Mouse (Mus musculus): ENCODE measurements around the gene Atrn. TPM values are rescaled to one million over a fixed set of nuclear protein-coding genes. Genes with fewer than 3 reads are reported as not detected.

The Atrn gene
- polyA plus RNA-seq, 1 experiment from 2014 or later, result 24.7 TPM

GRCm38 (mm10) chr2:131054646-131055264, 148.5 kb downstream of the Atrn start:
- peaks cover 12% of the 10 kb centered on the region for H3K4me1 ChIP-seq (ENCODE audit: control insufficient read depth, insufficient read depth, low read length)
- WGBS, result 3% methylated on average over 21 of the region's 21 CpGs
- ATAC-seq (ENCODE audit: low read depth), result peak; percentile 21; the same call in 1 of the 2 replicates
- H3K4me2 ChIP-seq (ENCODE audit: low read depth, low read length), result peak overlapping the region; percentile 51
- H3K36me3 ChIP-seq (ENCODE audit: control insufficient read depth, insufficient read depth, low read length), result no peaks in the 10 kb centered on the region
- H3K27ac ChIP-seq (ENCODE audit: low read depth, low read length), result no peak overlapping the region
- H3K27me3 ChIP-seq (ENCODE audit: control insufficient read depth, insufficient read depth, low read length), result peaks cover 31% of the 10 kb centered on the region
- 0 out of 2 replicates have a peak overlapping the region, but pooled peaks have one; percentile 21 for H3K9ac ChIP-seq (replicated peaks; ENCODE audit: low read depth, low read length)
- no peaks in the 10 kb centered on the region for H3K9me3 ChIP-seq (ENCODE audit: control insufficient read depth, low read length)
- H3K4me3 ChIP-seq (ENCODE audit: low read depth, low read length), result peak overlapping the region; percentile 23

GRCm38 (mm10) chr2:131055631-131056030, 149.3 kb downstream of the Atrn start:
- Histone ChIP-seq H3K4me3 (ENCODE audit: low read depth, low read length) (no peak overlapping the region), H3K9ac (replicated peaks; ENCODE audit: low read depth, low read length) (no peak overlapping the region), H3K9me3 (ENCODE audit: control insufficient read depth, low read length) (no peaks in the 10 kb centered on the region), H3K27ac (ENCODE audit: low read depth, low read length) (no peak overlapping the region), H3K27me3 (ENCODE audit: control insufficient read depth, insufficient read depth, low read length) (peaks cover 31% of the 10 kb centered on the region), H3K4me2 (ENCODE audit: low read depth, low read length) (no peak overlapping the region), H3K4me1 (ENCODE audit: control insufficient read depth, insufficient read depth, low read length) (peaks cover 12% of the 10 kb centered on the region), H3K36me3 (ENCODE audit: control insufficient read depth, insufficient read depth, low read length) (no peaks in the 10 kb centered on the region)
- no peak for ATAC-seq (ENCODE audit: low read depth)
- WGBS, result 2% methylated on average over 10 of the region's 10 CpGs

GRCm38 (mm10) chr2:131056191-131056590, 149.9 kb downstream of the Atrn start:
- H3K27ac ChIP-seq (ENCODE audit: low read depth, low read length), result no peak overlapping the region
- H3K9me3 ChIP-seq (ENCODE audit: control insufficient read depth, low read length), result no peaks in the 10 kb centered on the region
- no peak overlapping the region for H3K9ac ChIP-seq (replicated peaks; ENCODE audit: low read depth, low read length)
- H3K4me1 ChIP-seq (ENCODE audit: control insufficient read depth, insufficient read depth, low read length), result peaks cover 12% of the 10 kb centered on the region
- H3K4me3 ChIP-seq (ENCODE audit: low read depth, low read length), result no peak overlapping the region
- no peak overlapping the region for H3K4me2 ChIP-seq (ENCODE audit: low read depth, low read length)
- peaks cover 31% of the 10 kb centered on the region for H3K27me3 ChIP-seq (ENCODE audit: control insufficient read depth, insufficient read depth, low read length)
- ATAC-seq (ENCODE audit: low read depth), result peak; percentile 39; the same call in 1 of the 2 replicates
- no peaks in the 10 kb centered on the region for H3K36me3 ChIP-seq (ENCODE audit: control insufficient read depth, insufficient read depth, low read length)
- 2% methylated on average over 10 of the region's 10 CpGs for WGBS

- H3K9me3 ChIP-seq (ENCODE audit: control insufficient read depth, low read length), result no peaks in the 10 kb centered on the region
- no peak for ATAC-seq (ENCODE audit: low read depth)
- no peak overlapping the region for H3K4me3 ChIP-seq (ENCODE audit: low read depth, low read length)
- H3K27ac ChIP-seq (ENCODE audit: low read depth, low read length), result no peak overlapping the region
- H3K4me1 ChIP-seq (ENCODE audit: control insufficient read depth, insufficient read depth, low read length), result peaks cover 13% of the 10 kb centered on the region
- no peaks in the 10 kb centered on the region for H3K36me3 ChIP-seq (ENCODE audit: control insufficient read depth, insufficient read depth, low read length)
- H3K4me2 ChIP-seq (ENCODE audit: low read depth, low read length), result no peak overlapping the region
- WGBS, result 93% methylated on average over 8 of the region's 8 CpGs
- H3K27me3 ChIP-seq (ENCODE audit: control insufficient read depth, insufficient read depth, low read length), result peaks cover 16% of the 10 kb centered on the region
- no peak overlapping the region for H3K9ac ChIP-seq (replicated peaks; ENCODE audit: low read depth, low read length)
Observed at GRCm38 (mm10) chr2:131058672-131059071, 152.4 kb downstream of the Atrn start.

GRCm38 (mm10) chr2:131059377-131059776, 153.1 kb downstream of the Atrn start:
- no peak overlapping the region for H3K27ac ChIP-seq (ENCODE audit: low read depth, low read length)
- H3K4me1 ChIP-seq (ENCODE audit: control insufficient read depth, insufficient read depth, low read length), result peaks cover 6% of the 10 kb centered on the region
- ATAC-seq (ENCODE audit: low read depth), result no peak
- no peak overlapping the region for H3K9ac ChIP-seq (replicated peaks; ENCODE audit: low read depth, low read length)
- no peaks in the 10 kb centered on the region for H3K9me3 ChIP-seq (ENCODE audit: control insufficient read depth, low read length)
- 54% methylated on average over 1 of the region's 1 CpGs for WGBS
- no peak overlapping the region for H3K4me3 ChIP-seq (ENCODE audit: low read depth, low read length)
- H3K36me3 ChIP-seq (ENCODE audit: control insufficient read depth, insufficient read depth, low read length), result no peaks in the 10 kb centered on the region
- no peak overlapping the region for H3K4me2 ChIP-seq (ENCODE audit: low read depth, low read length)
- peaks cover 9% of the 10 kb centered on the region for H3K27me3 ChIP-seq (ENCODE audit: control insufficient read depth, insufficient read depth, low read length)

GRCm38 (mm10) chr2:131059781-131060540, 153.7 kb downstream of the Atrn start:
- peaks cover 3% of the 10 kb centered on the region for H3K27me3 ChIP-seq (ENCODE audit: control insufficient read depth, insufficient read depth, low read length)
- no peak for ATAC-seq (ENCODE audit: low read depth)

GRCm38 (mm10) chr2:131060784-131061183, 154.5 kb downstream of the Atrn start:
- no peaks in the 10 kb centered on the region for H3K27me3 ChIP-seq (ENCODE audit: control insufficient read depth, insufficient read depth, low read length)
- WGBS, result 59% methylated on average over 6 of the region's 6 CpGs

More at GRCm38 (mm10) chr2:131059781-131060540, 153.7 kb downstream of the Atrn start:
- H3K9ac ChIP-seq (replicated peaks; ENCODE audit: low read depth, low read length), result no peak overlapping the region
- H3K36me3 ChIP-seq (ENCODE audit: control insufficient read depth, insufficient read depth, low read length), result no peaks in the 10 kb centered on the region
- no peak overlapping the region for H3K4me2 ChIP-seq (ENCODE audit: low read depth, low read length)
- H3K27ac ChIP-seq (ENCODE audit: low read depth, low read length), result no peak overlapping the region
- no peak overlapping the region for H3K4me3 ChIP-seq (ENCODE audit: low read depth, low read length)
- no peaks in the 10 kb centered on the region for H3K9me3 ChIP-seq (ENCODE audit: control insufficient read depth, low read length)
- H3K4me1 ChIP-seq (ENCODE audit: control insufficient read depth, insufficient read depth, low read length), result 0 out of 2 replicates have a peak, but pooled peaks cover 4% of the 10 kb centered on the region
- 56% methylated on average over 9 of the region's 9 CpGs for WGBS

GRCm38 (mm10) chr2:131061607-131062006, 155.3 kb downstream of the Atrn start:
- 0 out of 2 replicates have a peak, but pooled peaks cover 4% of the 10 kb centered on the region for H3K4me1 ChIP-seq (ENCODE audit: control insufficient read depth, insufficient read depth, low read length)
- H3K4me2 ChIP-seq (ENCODE audit: low read depth, low read length), result no peak overlapping the region
- no peak for ATAC-seq (ENCODE audit: low read depth)
- no peaks in the 10 kb centered on the region for H3K36me3 ChIP-seq (ENCODE audit: control insufficient read depth, insufficient read depth, low read length)
- no peaks in the 10 kb centered on the region for H3K9me3 ChIP-seq (ENCODE audit: control insufficient read depth, low read length)
- H3K27me3 ChIP-seq (ENCODE audit: control insufficient read depth, insufficient read depth, low read length), result no peaks in the 10 kb centered on the region
- no peak overlapping the region for H3K27ac ChIP-seq (ENCODE audit: low read depth, low read length)
- H3K9ac ChIP-seq (replicated peaks; ENCODE audit: low read depth, low read length), result no peak overlapping the region
- 85% methylated on average over 5 of the region's 5 CpGs for WGBS
- no peak overlapping the region for H3K4me3 ChIP-seq (ENCODE audit: low read depth, low read length)

More at GRCm38 (mm10) chr2:131060784-131061183, 154.5 kb downstream of the Atrn start:
- no peak overlapping the region for H3K4me3 ChIP-seq (ENCODE audit: low read depth, low read length)
- H3K9me3 ChIP-seq (ENCODE audit: control insufficient read depth, low read length), result no peaks in the 10 kb centered on the region
- no peaks in the 10 kb centered on the region for H3K36me3 ChIP-seq (ENCODE audit: control insufficient read depth, insufficient read depth, low read length)
- no peak overlapping the region for H3K9ac ChIP-seq (replicated peaks; ENCODE audit: low read depth, low read length)
- H3K4me1 ChIP-seq (ENCODE audit: control insufficient read depth, insufficient read depth, low read length), result 0 out of 2 replicates have a peak, but pooled peaks cover 4% of the 10 kb centered on the region
- no peak overlapping the region for H3K4me2 ChIP-seq (ENCODE audit: low read depth, low read length)
- ATAC-seq (ENCODE audit: low read depth), result no peak
- no peak overlapping the region for H3K27ac ChIP-seq (ENCODE audit: low read depth, low read length)

GRCm38 (mm10) chr2:131063404-131063864, 157.1 kb downstream of the Atrn start, which contains the start of gene Adam33:
Adam33 (minus strand) TSS chr2:131063814.
- ATAC-seq (ENCODE audit: low read depth), result peak; percentile 51; the same call in 1 of the 2 replicates
- Histone ChIP-seq H3K4me2 (ENCODE audit: low read depth, low read length) (peak within 1 kb of the TSS; percentile 37), H3K9ac (replicated peaks; ENCODE audit: low read depth, low read length) (no peak within 1 kb of the TSS), H3K36me3 (ENCODE audit: control insufficient read depth, insufficient read depth, low read length) (no peaks in the 10 kb centered on the region), H3K27ac (ENCODE audit: low read depth, low read length) (no peak within 1 kb of the TSS), H3K9me3 (ENCODE audit: control insufficient read depth, low read length) (no peaks in the 10 kb centered on the region), H3K4me3 (ENCODE audit: low read depth, low read length) (no peak within 1 kb of the TSS), H3K4me1 (ENCODE audit: control insufficient read depth, insufficient read depth, low read length) (0 out of 2 replicates have a peak, but pooled peaks cover 4% of the 10 kb centered on the region), H3K27me3 (ENCODE audit: control insufficient read depth, insufficient read depth, low read length) (no peaks in the 10 kb centered on the region)
- WGBS, result 5% methylated on average over 13 of the region's 27 CpGs

All from neural tube, embryonic 14.5 days (tissue).